Mouse (Mus musculus) Patski (cell line): ENCODE results near the gene Musk. TPM values are rescaled to one million over a fixed set of nuclear protein-coding genes. Genes with fewer than 3 reads are reported as not detected.
"Not testable (repeated sequence)": the region's sequence is repeated elsewhere in the genome, so short reads cannot be mapped to it uniquely, and the experiment has no call there.

Source experiments
- ATAC-seq: fragments of 100-300 bp; one replicate; pipeline ENCODE4 v1.8.0; 2021
- CTCF ChIA-PET: fragments of 350-600 bp; sonication (Branson Sonifier 250); formaldehyde crosslinking; loops from one replicate; lab custom pipeline; 2022; ENCODE audit warnings: inconsistent platforms; lab: Charles Lee
- POLR2A ChIA-PET: fragments of 350-600 bp; sonication (Branson Sonifier 250); formaldehyde crosslinking; loops from one replicate; lab custom pipeline; 2022; ENCODE audit warnings: antibody characterized with exemption, inconsistent platforms; lab: Charles Lee
- DNase-seq: peaks from one replicate; pipeline ENCODE4 v3.0.0-alpha.2; 2011; ENCODE audit warnings: low read depth, low spot score
- H3K27me3 ChIP-seq: fragments of 371-371 bp; one replicate; pipeline ENCODE4 v1.5.1; 2021
- CTCF ChIP-seq: fragments of 100-300 bp; IDR thresholded peaks from one replicate; pipeline ENCODE4 v1.5.1; 2021
- in situ Hi-C: fragments of 300-500 bp; cut with MboI; formaldehyde crosslinking; loops from 3 replicates; pipeline ENCODE4 v1.11.1; 2018; ENCODE audit warnings: low pct_unique_long_range_greater_than_20kb, mixed read lengths
- polyA plus RNA-seq: library from polyadenylated mRNA; unstranded; gene quantifications from one replicate; pipeline ENCODE4 v1.2.3, GENCODE M21; 2021

Musk gene
- not detected for polyA plus RNA-seq

- ChIA-PET POLR2A (no interaction called here), CTCF (no interaction called here)
- TF ChIP-seq CTCF = no peak
- ATAC-seq = no peak
- no peaks in the 10 kb centered on the region for H3K27me3 ChIP-seq
- in situ Hi-C loops = no loop called here
- no peak for DNase-seq
Measured at GRCm38 (mm10) chr4:58285687-58286086, at the start of gene Musk. Gene Musk (plus strand): TSS chr4:58285960.

DNA sequence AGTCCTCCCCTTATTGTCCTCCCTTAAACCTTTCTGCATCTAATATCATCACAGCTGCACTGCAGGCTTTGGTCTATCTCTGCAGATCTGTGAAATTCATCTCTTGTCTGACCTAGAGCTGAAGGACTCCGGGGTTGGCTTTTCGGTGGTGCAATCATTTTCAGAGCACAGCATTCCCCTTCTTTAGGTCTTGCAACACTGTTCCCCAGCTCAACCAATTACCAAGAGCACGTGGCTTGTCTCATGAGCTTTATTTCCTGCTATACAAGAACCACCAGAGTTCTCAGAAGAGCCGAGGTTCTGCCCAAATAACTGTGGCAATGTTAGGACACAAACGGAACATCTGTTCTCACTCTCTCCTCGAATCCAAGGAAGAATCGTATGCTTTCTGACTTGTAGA is 45.3 kb upstream of the Musk start:
- ChIA-PET POLR2A (no interaction called here), CTCF (interaction anchor here (1.6 kb wide), 1 partner anchor 161 kb away, joined by 4 read pairs; no protein-coding TSS in a partner anchor)
- TF ChIP-seq CTCF = no peak
- no peak for DNase-seq
- H3K27me3 ChIP-seq = no peaks in the 10 kb centered on the region
- no peak for ATAC-seq
- in situ Hi-C loops = no loop called here

GRCm38 (mm10) chr4:58245544-58245943 is 40.2 kb upstream of the Musk start:
- no peak for ATAC-seq
- DNase-seq = no peak
- in situ Hi-C loops = no loop called here
- no peaks in the 10 kb centered on the region for H3K27me3 ChIP-seq
- no peak for TF ChIP-seq CTCF
- ChIA-PET CTCF (no interaction called here), POLR2A (no interaction called here)

DNA sequence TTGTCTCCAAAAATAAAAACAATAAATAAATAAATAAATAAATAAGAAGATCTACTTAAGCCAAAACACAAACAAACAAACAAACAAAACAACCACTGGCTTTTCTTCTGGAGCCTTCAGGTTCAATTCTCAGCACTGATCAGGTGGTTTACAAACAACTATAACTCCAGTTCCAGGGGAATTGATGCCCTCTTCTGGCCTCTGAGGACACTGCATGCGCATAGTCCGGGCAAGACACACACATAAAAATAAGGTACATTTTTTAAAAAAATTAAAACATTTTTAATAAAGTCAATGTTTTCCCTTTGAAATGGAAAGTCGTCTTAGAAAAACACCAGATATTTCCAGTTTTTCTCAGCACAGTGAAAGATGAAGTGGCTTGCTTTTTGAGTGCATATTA is 33.4 kb upstream of the Musk start:
- peak; percentile 38 for TF ChIP-seq CTCF
- ChIA-PET POLR2A (no interaction called here), CTCF (interaction anchor here (1.1 to 2.3 kb wide), 4 partner anchors 142 to 351 kb away, joined by 3 to 9 read pairs (median 4); no protein-coding TSS in a partner anchor)
- ATAC-seq (no peak), DNase-seq (no peak)
- in situ Hi-C loops = no loop called here
- H3K27me3 ChIP-seq = no peaks in the 10 kb centered on the region

- ATAC-seq (no peak), DNase-seq (no peak)
- ChIA-PET CTCF (interaction anchor here (0.9 to 2.4 kb wide), 7 partner anchors 11 to 352 kb away, joined by 3 to 16 read pairs (median 4); no protein-coding TSS in a partner anchor), POLR2A (no interaction called here)
- in situ Hi-C loops = no loop called here
- H3K27me3 ChIP-seq = no peaks in the 10 kb centered on the region
- TF ChIP-seq CTCF = peak; percentile 17
Measured at GRCm38 (mm10) chr4:58253410-58253809, 32.4 kb upstream of the Musk start.

GRCm38 (mm10) chr4:58260767-58261166 is 25.0 kb upstream of the Musk start:
- POLR2A ChIA-PET = not testable (repeated sequence)

DNA sequence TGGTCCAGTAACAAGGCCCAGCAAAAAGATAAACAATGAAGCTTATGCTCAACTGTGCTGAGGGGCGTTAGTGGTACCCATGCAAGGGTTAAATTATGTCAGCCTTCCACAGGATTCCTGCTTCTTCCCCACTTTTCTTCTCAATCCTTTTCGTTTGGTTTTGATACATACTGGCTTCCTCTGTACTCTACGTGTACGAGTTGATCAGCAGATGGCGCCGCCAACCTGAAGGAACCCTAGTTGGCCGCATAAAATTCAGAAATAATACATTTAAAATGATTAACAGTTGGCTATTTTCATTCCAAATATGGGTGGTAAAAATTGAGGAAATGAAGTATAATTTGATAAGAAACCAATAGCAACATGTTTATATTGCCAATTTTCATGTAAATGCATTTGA is 19.5 kb upstream of the Musk start:
- peak; percentile 83 for TF ChIP-seq CTCF
- in situ Hi-C loops = loop anchor here (5.0 to 10.0 kb wide), 2 partner anchors 289 to 481 kb away; partner anchors contain the start of gene Lpar1
- CTCF ChIA-PET = interaction anchor here (1.1 to 4.3 kb wide), 5 partner anchors 12 to 484 kb away, joined by 3 to 16 read pairs (median 3); no protein-coding TSS in a partner anchor
- no peaks in the 10 kb centered on the region for H3K27me3 ChIP-seq
- POLR2A ChIA-PET = no interaction called here
- DNase-seq (no peak), ATAC-seq (no peak)

More at GRCm38 (mm10) chr4:58260767-58261166, 25.0 kb upstream of the Musk start:
- ATAC-seq, DNase-seq, H3K27me3 ChIP-seq: not testable (repeated sequence)
- in situ Hi-C loops = loop anchor here (10.0 kb wide), 1 partner anchor 294 kb away; the partner anchor contains the start of gene Lpar1
- CTCF ChIA-PET = interaction anchor here (1.0 kb wide), 1 partner anchor 178 kb away, joined by 3 read pairs; no protein-coding TSS in a partner anchor

DNA sequence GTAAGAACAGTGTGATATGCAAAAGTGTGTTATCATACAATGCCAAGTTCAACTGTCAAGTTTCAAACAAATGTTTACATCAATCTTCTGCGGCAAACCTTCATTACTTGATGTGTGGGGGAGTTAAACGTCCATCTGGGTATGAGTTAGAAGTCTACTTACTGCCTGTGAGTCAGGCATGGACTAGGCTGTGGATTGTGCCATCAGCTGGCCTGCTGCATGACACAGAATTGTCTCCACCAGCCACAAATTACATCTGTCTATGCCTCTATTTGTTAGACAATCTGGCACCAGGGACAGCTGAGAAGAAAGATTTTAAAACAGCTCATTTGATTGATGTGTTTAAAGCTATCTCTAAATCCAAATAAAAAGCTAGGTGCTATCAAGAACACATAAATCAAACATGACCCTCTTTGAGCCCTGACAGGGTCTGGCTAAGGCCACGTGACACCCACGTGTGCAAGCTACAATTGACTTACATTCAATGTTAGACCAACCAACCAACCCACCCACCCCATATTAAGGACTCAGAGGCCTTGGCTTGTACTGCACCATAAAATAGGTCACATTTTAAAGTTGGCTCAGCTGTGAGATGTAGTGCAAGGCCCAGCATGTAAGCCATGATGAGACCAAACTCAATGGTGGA is 16.7 kb upstream of the Musk start:
- no peak for TF ChIP-seq CTCF
- in situ Hi-C loops = loop anchor here (5.0 to 10.0 kb wide), 2 partner anchors 286 to 478 kb away; partner anchors contain the start of gene Lpar1
- ChIA-PET CTCF (interaction anchor here (1.0 kb wide), 1 partner anchor 133 kb away, joined by 3 read pairs; no protein-coding TSS in a partner anchor), POLR2A (no interaction called here)
- ATAC-seq (no peak), DNase-seq (no peak)
- no peaks in the 10 kb centered on the region for H3K27me3 ChIP-seq

DNA sequence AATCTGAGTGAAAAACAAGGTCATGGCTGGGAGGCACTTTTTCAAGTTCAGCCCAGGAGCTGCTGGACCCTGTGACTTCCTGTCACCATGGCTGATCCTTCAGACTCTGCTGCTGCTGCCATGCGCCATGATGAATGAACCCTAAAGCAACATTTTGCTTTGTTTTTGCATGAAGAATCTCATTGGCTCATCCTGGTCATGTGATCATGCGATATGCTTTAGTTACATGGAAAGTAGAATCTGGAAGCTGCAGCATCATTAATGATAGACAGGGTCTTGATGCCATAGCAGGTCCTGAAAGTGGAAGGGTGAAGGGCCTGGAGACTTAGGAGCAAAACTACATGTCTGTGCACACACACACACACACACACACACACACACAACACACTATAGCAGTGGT is 15.8 kb upstream of the Musk start:
- in situ Hi-C loops = loop anchor here (5.0 to 10.0 kb wide), 3 partner anchors 145 to 477 kb away; partner anchors contain the start of gene Lpar1
- no peak for TF ChIP-seq CTCF
- ATAC-seq (no peak), DNase-seq (no peak)
- no peaks in the 10 kb centered on the region for H3K27me3 ChIP-seq
- CTCF ChIA-PET = no interaction called here
- POLR2A ChIA-PET = no interaction called here

DNA sequence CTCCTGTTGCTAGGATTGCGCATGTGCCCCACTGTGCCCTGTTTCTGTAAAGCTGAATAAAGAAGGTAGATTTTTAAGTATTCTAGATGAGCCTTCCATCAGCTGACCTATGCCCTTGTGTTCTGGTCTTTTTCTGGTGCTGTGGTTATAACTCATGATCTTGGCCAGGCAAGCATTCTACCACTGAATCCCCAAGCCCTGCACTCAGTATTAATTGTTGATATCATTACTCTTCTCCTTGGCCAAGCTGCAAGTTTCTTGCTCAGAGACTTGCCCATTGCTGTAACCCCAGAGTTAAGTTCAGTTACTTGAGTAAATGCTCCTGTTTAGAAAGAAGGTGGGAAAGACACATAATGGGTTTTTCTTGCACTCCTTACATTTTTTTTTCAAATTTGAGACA is 14.8 kb upstream of the Musk start:
- no peaks in the 10 kb centered on the region for H3K27me3 ChIP-seq
- CTCF ChIA-PET = no interaction called here
- POLR2A ChIA-PET = no interaction called here
- no peak for ATAC-seq
- in situ Hi-C loops = loop anchor here (10.0 kb wide), 1 partner anchor 144 kb away; no protein-coding TSS in a partner anchor
- TF ChIP-seq CTCF = no peak
- DNase-seq = no peak
